Mouse (Mus musculus): ENCODE results near the gene 2810004N23Rik. TPM values are rescaled to one million over a fixed set of nuclear protein-coding genes. Genes with fewer than 3 reads are reported as not detected.
"Not testable (repeated sequence)": the region's sequence is repeated elsewhere in the genome, so short reads cannot be mapped to it uniquely, and the experiment has no call there.

The 2810004N23Rik gene
- total RNA-seq, 2 experiments from 2014 or later: 44.8 to 47.4 TPM

GRCm38 (mm10) chr8:124869708-124870107, 6.8 kb upstream of the 2810004N23Rik start:
- no peak for DNase-seq
- intact Hi-C loops (cut with DNase I): no loop called here

GRCm38 (mm10) chr8:124867126-124867525, 4.2 kb upstream of the 2810004N23Rik start:
- no peak for DNase-seq
- intact Hi-C loops (cut with DNase I): no loop called here

GRCm38 (mm10) chr8:124866669-124867068, 3.7 kb upstream of the 2810004N23Rik start:
- DNase-seq: no peak
- intact Hi-C loops (cut with DNase I): no loop called here

GRCm38 (mm10) chr8:124863729-124864128, 809 bp upstream of the 2810004N23Rik start:
- intact Hi-C loops (cut with DNase I): loop anchor here (2.0 kb wide), 1 partner anchor 33 kb away; the partner anchor contains the start of genes Exoc8 and Sprtn
- DNase-seq: no peak

GRCm38 (mm10) chr8:124863163-124863677, 300 bp upstream of the 2810004N23Rik start:
- DNase-seq: no peak

GRCm38 (mm10) chr8:124860188-124860587, 2.7 kb downstream of the 2810004N23Rik start:
- intact Hi-C loops (cut with DNase I): no loop called here
- DNase-seq: no peak

More at GRCm38 (mm10) chr8:124863163-124863677, 300 bp upstream of the 2810004N23Rik start:
- intact Hi-C loops (cut with DNase I): no loop called here

- intact Hi-C loops (cut with DNase I): no loop called here
- no peak for DNase-seq
Measured at GRCm38 (mm10) chr8:124859466-124859865, 3.5 kb downstream of the 2810004N23Rik start.

- no peak for DNase-seq
- intact Hi-C loops (cut with DNase I): no loop called here
Measured at GRCm38 (mm10) chr8:124853511-124853910, 9.4 kb downstream of the 2810004N23Rik start.

GRCm38 (mm10) chr8:124845573-124845972, 17.3 kb downstream of the 2810004N23Rik start:
- DNase-seq: no peak
- intact Hi-C loops (cut with DNase I): no loop called here

GRCm38 (mm10) chr8:124845131-124845530, 17.8 kb downstream of the 2810004N23Rik start:
- no peak for DNase-seq
- intact Hi-C loops (cut with DNase I): no loop called here

GRCm38 (mm10) chr8:124842929-124843328, 20.0 kb downstream of the 2810004N23Rik start:
- DNase-seq; intact Hi-C loops (cut with DNase I): not testable (repeated sequence)

GRCm38 (mm10) chr8:124841775-124842174, 21.1 kb downstream of the 2810004N23Rik start:
- DNase-seq: no peak
- intact Hi-C loops (cut with DNase I): no loop called here

- no peak for DNase-seq
- intact Hi-C loops (cut with DNase I): no loop called here
Measured at GRCm38 (mm10) chr8:124840900-124841299, 22.0 kb downstream of the 2810004N23Rik start.

- intact Hi-C loops (cut with DNase I): no loop called here
- DNase-seq: no peak
Measured at GRCm38 (mm10) chr8:124839371-124839770, 23.5 kb downstream of the 2810004N23Rik start.

GRCm38 (mm10) chr8:124837956-124838355, 25.0 kb downstream of the 2810004N23Rik start:
- DNase-seq: no peak

GRCm38 (mm10) chr8:124836907-124837306, 26.0 kb downstream of the 2810004N23Rik start:
- DNase-seq: no peak
- intact Hi-C loops (cut with DNase I): no loop called here

More at GRCm38 (mm10) chr8:124837956-124838355, 25.0 kb downstream of the 2810004N23Rik start:
- intact Hi-C loops (cut with DNase I): no loop called here

GRCm38 (mm10) chr8:124836273-124836672, 26.6 kb downstream of the 2810004N23Rik start:
- DNase-seq: no peak

GRCm38 (mm10) chr8:124835848-124836247, 27.1 kb downstream of the 2810004N23Rik start:
- no peak for DNase-seq
- intact Hi-C loops (cut with DNase I): no loop called here

More at GRCm38 (mm10) chr8:124836273-124836672, 26.6 kb downstream of the 2810004N23Rik start:
- intact Hi-C loops (cut with DNase I): no loop called here

GRCm38 (mm10) chr8:124833430-124834205, 29.3 kb downstream of the 2810004N23Rik start:
- intact Hi-C loops (cut with DNase I): no loop called here
- DNase-seq: peak in 1 of 2 experiments; percentile 39

GRCm38 (mm10) chr8:124831941-124832340, 31.0 kb downstream of the 2810004N23Rik start:
- intact Hi-C loops (cut with DNase I): no loop called here
- DNase-seq: no peak

GRCm38 (mm10) chr8:124831531-124831930, 31.4 kb downstream of the 2810004N23Rik start:
- intact Hi-C loops (cut with DNase I): no loop called here
- no peak for DNase-seq

GRCm38 (mm10) chr8:124830050-124830449, 32.9 kb downstream of the 2810004N23Rik start:
- intact Hi-C loops (cut with DNase I): no loop called here
- DNase-seq: no peak

All from heart, postnatal 36 days (tissue).